Mouse (Mus musculus) C2C12 (cell line): ENCODE measurements around the gene Ddx54.

ENCODE experiments used
- CEBPB ChIP-seq: IDR thresholded peaks from one replicate; pipeline ENCODE4 v1.6.1; 2011; ENCODE audit warnings: low read depth, mild to moderate bottlenecking, control low read depth, moderate library complexity
- CTCF ChIP-seq: IDR thresholded peaks from one replicate; pipeline ENCODE4 v1.5.1; 2011; ENCODE audit not compliant: control insufficient read depth, insufficient read depth, insufficient read length
- FOSL1 ChIP-seq: IDR thresholded peaks from one replicate; pipeline ENCODE4 v1.8.0; 2011; ENCODE audit warnings: mild to moderate bottlenecking, low read length; ENCODE audit not compliant: poor library complexity, insufficient read depth, severe bottlenecking
- MAX ChIP-seq: IDR thresholded peaks from one replicate; pipeline ENCODE4 v1.6.1; 2011; ENCODE audit warnings: mild to moderate bottlenecking, control low read depth
- MYOD1 ChIP-seq: IDR thresholded peaks from one replicate; pipeline ENCODE4 v1.6.1; 2011; ENCODE audit warnings: low read depth; ENCODE audit not compliant: control insufficient read depth, insufficient read length
- MYOG ChIP-seq: IDR thresholded peaks from one replicate; pipeline ENCODE4 v1.6.1; 2011; ENCODE audit not compliant: control insufficient read depth, insufficient read length; ENCODE audit errors: extremely low read depth
- USF1 ChIP-seq: IDR thresholded peaks from one replicate; pipeline ENCODE4 v1.6.1; 2011; ENCODE audit warnings: low read depth, mild to moderate bottlenecking, control low read depth, moderate library complexity

DNA sequence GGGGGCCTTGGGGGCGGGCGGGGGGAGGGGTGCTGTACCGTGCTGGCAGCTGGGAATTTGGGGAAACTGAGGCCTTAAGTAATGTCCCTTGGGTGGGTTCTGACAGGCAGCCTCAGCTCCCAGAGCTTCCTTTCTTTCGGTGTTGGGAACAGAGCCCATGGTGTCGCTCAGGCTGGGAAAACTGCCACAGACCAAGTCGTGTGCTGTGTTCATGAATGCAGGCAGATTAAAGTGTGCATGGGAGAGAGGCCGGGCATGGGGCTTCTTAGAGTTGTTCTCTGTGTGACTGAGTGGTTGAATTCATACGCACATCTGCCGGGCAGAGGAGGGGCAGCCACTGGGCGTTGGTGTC lies 9.3 kb downstream of the Ddx54 start:
- TF ChIP-seq CTCF (no peak), MAX (no peak), USF1 (no peak), CEBPB (no peak), MYOD1 (no peak), FOSL1 (no peak), MYOG (no peak)
